Mouse (Mus musculus): Measurements from ENCODE around the gene Mb.

DNA sequence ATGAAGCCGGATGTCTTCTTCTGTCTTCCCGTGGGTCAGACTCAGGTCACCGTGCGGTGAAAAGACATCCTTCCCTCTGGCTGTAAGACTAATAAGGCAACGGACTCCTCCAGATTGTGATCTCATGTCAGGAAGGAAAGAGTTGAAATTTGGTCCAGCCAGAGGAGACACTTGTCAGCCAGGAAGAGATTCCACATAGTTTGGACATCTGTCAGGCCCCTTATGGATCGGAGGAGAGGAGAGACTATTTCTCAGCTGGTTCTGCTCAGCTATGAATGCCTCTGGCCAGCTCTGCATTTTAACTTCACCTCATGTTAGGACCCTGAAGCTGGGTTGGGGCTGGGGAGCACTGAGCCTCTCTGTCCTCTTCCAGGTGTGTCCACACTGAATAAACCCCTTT lies 36.0 kb downstream of the Mb start:
- TF ChIP-seq USF1 (IDR thresholded peaks at IDR 0.05; ENCODE audit: low read depth), result no peak
- no peak for TF ChIP-seq POLR2A (IDR thresholded peaks at IDR 0.05; ENCODE audit: insufficient read length, low read depth)
- TF ChIP-seq MAX (IDR thresholded peaks at IDR 0.05; ENCODE audit: low read depth), result no peak
- no peak for TF ChIP-seq TCF12 (IDR thresholded peaks at IDR 0.05; ENCODE audit: insufficient read depth, poor library complexity, severe bottlenecking)
- TF ChIP-seq E2F4 (IDR thresholded peaks at IDR 0.05; ENCODE audit: insufficient read depth), result no peak
- no peak for TF ChIP-seq POLR2AphosphoS2 (IDR thresholded peaks at IDR 0.05; ENCODE audit: insufficient read length, low read depth)
- TF ChIP-seq CEBPB (IDR thresholded peaks at IDR 0.05; ENCODE audit: insufficient read depth, poor library complexity, severe bottlenecking), result no peak
- TF ChIP-seq REST (IDR thresholded peaks at IDR 0.05; ENCODE audit: insufficient read depth, insufficient read length), result no peak
- no peak for TF ChIP-seq TCF3 (IDR thresholded peaks at IDR 0.05; ENCODE audit: insufficient read length, low read depth)
- no peak for TF ChIP-seq MYOG (IDR thresholded peaks at IDR 0.05; ENCODE audit: control insufficient read depth in 1 of 3, insufficient read depth in 1 of 3, insufficient read length in 2 of 3, low read depth in 2 of 3)
